Mouse (Mus musculus): ENCODE data around the gene Gsg1. TPM values are rescaled to one million over a fixed set of nuclear protein-coding genes. Genes with fewer than 3 reads are reported as not detected.

The Gsg1 gene
- total and polyA plus RNA-seq, 3 experiments, result not detected

- no peak for TF ChIP-seq POLR2AphosphoS5 (IDR thresholded peaks at IDR 0.05; ENCODE audit: insufficient replicate concordance, low read depth, low read length)
- TF ChIP-seq TAL1 (conservative IDR thresholded peaks at IDR 0.05; ENCODE audit: low read depth, low read length), result no peak
- TF ChIP-seq GATA1 (IDR thresholded peaks at IDR 0.05; ENCODE audit: borderline replicate concordance, low read length), result no peak
- TF ChIP-seq GATA2 (IDR thresholded peaks at IDR 0.05; ENCODE audit: borderline replicate concordance, low read depth, low read length), result no peak
- no peak for TF ChIP-seq CTCF (IDR thresholded peaks at IDR 0.05; ENCODE audit: low read depth, low read length)
- Histone ChIP-seq H3K4me3 (ENCODE audit: low read depth, low read length) (no peak overlapping the region), H3K9me3 (replicated peaks) (peaks cover 18% of the 10 kb centered on the region), H3K27me3 (ENCODE audit: insufficient read depth, low read length) (peaks cover 2% of the 10 kb centered on the region; the same call in 1 of the 2 replicates), H3K4me1 (ENCODE audit: insufficient read depth, low read depth, low read length) (no peaks in the 10 kb centered on the region), H3K36me3 (replicated peaks) (no peaks in the 10 kb centered on the region)
- DNase-seq (ENCODE audit: low spot score), result no peak
- ATAC-seq (ENCODE audit: extremely low read depth, insufficient number of reproducible peaks, low FRiP score, poor library complexity, severe bottlenecking), result no peak
Observed at GRCm38 (mm10) chr6:135295082-135295861, 41.1 kb upstream of the Gsg1 start.

GRCm38 (mm10) chr6:135294150-135294549 is 40.0 kb upstream of the Gsg1 start:
- no peaks in the 10 kb centered on the region for H3K4me1 ChIP-seq (ENCODE audit: insufficient read depth, low read depth, low read length)
- no peaks in the 10 kb centered on the region for H3K36me3 ChIP-seq (replicated peaks)
- ATAC-seq (ENCODE audit: extremely low read depth, insufficient number of reproducible peaks, low FRiP score, poor library complexity, severe bottlenecking) (no peak), DNase-seq (ENCODE audit: low spot score) (no peak)
- TF ChIP-seq CTCF (IDR thresholded peaks at IDR 0.05; ENCODE audit: low read depth, low read length), result no peak
- TF ChIP-seq TAL1 (conservative IDR thresholded peaks at IDR 0.05; ENCODE audit: low read depth, low read length), result no peak
- TF ChIP-seq GATA2 (IDR thresholded peaks at IDR 0.05; ENCODE audit: borderline replicate concordance, low read depth, low read length), result no peak
- TF ChIP-seq GATA1 (IDR thresholded peaks at IDR 0.05; ENCODE audit: borderline replicate concordance, low read length), result no peak
- TF ChIP-seq POLR2AphosphoS5 (IDR thresholded peaks at IDR 0.05; ENCODE audit: insufficient replicate concordance, low read depth, low read length), result no peak
- peaks cover 2% of the 10 kb centered on the region; the same call in 1 of the 2 replicates for H3K27me3 ChIP-seq (ENCODE audit: insufficient read depth, low read length)
- peaks cover 22% of the 10 kb centered on the region for H3K9me3 ChIP-seq (replicated peaks)
- H3K4me3 ChIP-seq (ENCODE audit: low read depth, low read length), result no peak overlapping the region

- Histone ChIP-seq H3K4me1 (ENCODE audit: insufficient read depth, low read depth, low read length) (no peaks in the 10 kb centered on the region), H3K4me3 (ENCODE audit: low read depth, low read length) (no peak overlapping the region), H3K9me3 (replicated peaks) (peaks cover 17% of the 10 kb centered on the region), H3K36me3 (replicated peaks) (no peaks in the 10 kb centered on the region), H3K27me3 (ENCODE audit: insufficient read depth, low read length) (peaks cover 2% of the 10 kb centered on the region; the same call in 1 of the 2 replicates)
- no peak for ATAC-seq (ENCODE audit: extremely low read depth, insufficient number of reproducible peaks, low FRiP score, poor library complexity, severe bottlenecking)
- no peak for DNase-seq (ENCODE audit: low spot score)
- TF ChIP-seq TAL1 (conservative IDR thresholded peaks at IDR 0.05; ENCODE audit: low read depth, low read length) (no peak), POLR2AphosphoS5 (IDR thresholded peaks at IDR 0.05; ENCODE audit: insufficient replicate concordance, low read depth, low read length) (no peak)
Observed at GRCm38 (mm10) chr6:135292391-135292790, 38.2 kb upstream of the Gsg1 start.

GRCm38 (mm10) chr6:135279856-135280255 is 25.7 kb upstream of the Gsg1 start:
- ATAC-seq (ENCODE audit: extremely low read depth, insufficient number of reproducible peaks, low FRiP score, poor library complexity, severe bottlenecking) (no peak), DNase-seq (ENCODE audit: low spot score) (no peak)
- Histone ChIP-seq H3K27me3 (ENCODE audit: insufficient read depth, low read length) (no peaks in the 10 kb centered on the region), H3K9me3 (replicated peaks) (peaks cover 14% of the 10 kb centered on the region), H3K36me3 (replicated peaks) (no peaks in the 10 kb centered on the region), H3K4me1 (ENCODE audit: insufficient read depth, low read depth, low read length) (no peaks in the 10 kb centered on the region), H3K4me3 (ENCODE audit: low read depth, low read length) (no peak overlapping the region)
- TF ChIP-seq TAL1 (conservative IDR thresholded peaks at IDR 0.05; ENCODE audit: low read depth, low read length), result no peak
- TF ChIP-seq GATA2 (IDR thresholded peaks at IDR 0.05; ENCODE audit: borderline replicate concordance, low read depth, low read length), result no peak
- TF ChIP-seq GATA1 (IDR thresholded peaks at IDR 0.05; ENCODE audit: borderline replicate concordance, low read length), result no peak
- no peak for TF ChIP-seq POLR2AphosphoS5 (IDR thresholded peaks at IDR 0.05; ENCODE audit: insufficient replicate concordance, low read depth, low read length)
- TF ChIP-seq CTCF (IDR thresholded peaks at IDR 0.05; ENCODE audit: low read depth, low read length), result no peak

- Histone ChIP-seq H3K27me3 (ENCODE audit: insufficient read depth, low read length) (no peaks in the 10 kb centered on the region), H3K4me3 (ENCODE audit: low read depth, low read length) (no peak overlapping the region), H3K36me3 (replicated peaks) (no peaks in the 10 kb centered on the region), H3K4me1 (ENCODE audit: insufficient read depth, low read depth, low read length) (no peaks in the 10 kb centered on the region), H3K9me3 (replicated peaks) (peaks cover 18% of the 10 kb centered on the region)
- DNase-seq (ENCODE audit: low spot score), result no peak
- no peak for ATAC-seq (ENCODE audit: extremely low read depth, insufficient number of reproducible peaks, low FRiP score, poor library complexity, severe bottlenecking)
- TF ChIP-seq GATA1 (IDR thresholded peaks at IDR 0.05; ENCODE audit: borderline replicate concordance, low read length), result no peak
- TF ChIP-seq POLR2AphosphoS5 (IDR thresholded peaks at IDR 0.05; ENCODE audit: insufficient replicate concordance, low read depth, low read length), result no peak
- no peak for TF ChIP-seq GATA2 (IDR thresholded peaks at IDR 0.05; ENCODE audit: borderline replicate concordance, low read depth, low read length)
- no peak for TF ChIP-seq TAL1 (conservative IDR thresholded peaks at IDR 0.05; ENCODE audit: low read depth, low read length)
- TF ChIP-seq CTCF (IDR thresholded peaks at IDR 0.05; ENCODE audit: low read depth, low read length), result no peak
Observed at GRCm38 (mm10) chr6:135279286-135279685, 25.1 kb upstream of the Gsg1 start.

- H3K4me1 ChIP-seq (ENCODE audit: insufficient read depth, low read depth, low read length), result no peaks in the 10 kb centered on the region
- peaks cover 22% of the 10 kb centered on the region for H3K9me3 ChIP-seq (replicated peaks)
- DNase-seq (ENCODE audit: low spot score) (no peak), ATAC-seq (ENCODE audit: extremely low read depth, insufficient number of reproducible peaks, low FRiP score, poor library complexity, severe bottlenecking) (no peak)
- H3K36me3 ChIP-seq (replicated peaks), result no peaks in the 10 kb centered on the region
- TF ChIP-seq CTCF (IDR thresholded peaks at IDR 0.05; ENCODE audit: low read depth, low read length) (no peak), TAL1 (conservative IDR thresholded peaks at IDR 0.05; ENCODE audit: low read depth, low read length) (no peak), GATA2 (IDR thresholded peaks at IDR 0.05; ENCODE audit: borderline replicate concordance, low read depth, low read length) (no peak), POLR2AphosphoS5 (IDR thresholded peaks at IDR 0.05; ENCODE audit: insufficient replicate concordance, low read depth, low read length) (no peak), GATA1 (IDR thresholded peaks at IDR 0.05; ENCODE audit: borderline replicate concordance, low read length) (no peak)
- no peak overlapping the region for H3K4me3 ChIP-seq (ENCODE audit: low read depth, low read length)
- H3K27me3 ChIP-seq (ENCODE audit: insufficient read depth, low read length), result no peaks in the 10 kb centered on the region
Observed at GRCm38 (mm10) chr6:135278302-135278701, 24.2 kb upstream of the Gsg1 start.
